Mouse (Mus musculus) cerebral cortex, adult 2 months (tissue): ENCODE data around the gene Olfr620.

Experiments used
- WGBS: fragments of 180-500 bp; shearing (Covaris S2); methylation state at CpG from one replicate; pipeline ENCODE4 v1.1.7; 2018; 5-methylcytosine and 5-hydroxymethylcytosine counted together

Gene Olfr620

DNA sequence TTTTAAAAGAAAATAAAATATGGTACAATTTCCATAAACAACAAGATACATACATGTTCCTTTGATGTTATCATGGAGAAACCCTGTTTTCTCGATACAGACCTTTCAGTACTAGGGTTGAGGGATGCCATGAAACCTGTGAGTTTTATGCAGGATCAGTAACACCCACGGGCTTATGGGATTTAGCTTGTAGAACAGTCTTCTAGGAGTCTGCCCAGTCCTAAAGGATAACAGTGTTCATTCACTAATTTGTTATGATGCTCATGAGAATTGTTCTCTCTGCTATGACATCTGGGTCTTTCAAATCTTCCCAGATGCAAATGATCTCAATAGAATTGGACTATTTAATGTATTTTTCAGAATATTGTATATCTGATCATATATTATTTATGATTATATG, at the start of gene Olfr620:
Gene Olfr620, minus strand, starts transcription at position 101 of the 400 bp plus-strand sequence.
- WGBS: 76% methylated on average over 2 of the region's 2 CpGs

DNA sequence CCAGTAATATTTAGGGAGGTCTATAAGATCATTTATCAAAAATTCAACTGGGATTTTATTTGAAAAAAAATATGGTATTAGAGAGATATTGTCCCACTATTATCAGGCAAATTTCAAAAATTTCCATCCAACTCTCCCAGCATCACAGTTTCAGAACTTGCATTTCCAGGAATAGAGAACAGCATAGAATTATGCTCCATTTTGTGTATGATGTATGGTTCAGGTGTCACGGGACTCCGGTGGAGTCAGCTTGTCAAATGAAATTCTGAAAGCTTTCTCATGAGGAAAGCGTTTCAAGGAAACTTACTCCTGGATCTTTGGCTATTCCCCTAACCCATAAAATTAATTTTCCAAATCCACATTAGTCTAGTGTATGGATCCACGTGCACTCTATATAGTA, 31.7 kb upstream of the Olfr620 start:
- WGBS: 88% methylated on average over 4 of the region's 4 CpGs

DNA sequence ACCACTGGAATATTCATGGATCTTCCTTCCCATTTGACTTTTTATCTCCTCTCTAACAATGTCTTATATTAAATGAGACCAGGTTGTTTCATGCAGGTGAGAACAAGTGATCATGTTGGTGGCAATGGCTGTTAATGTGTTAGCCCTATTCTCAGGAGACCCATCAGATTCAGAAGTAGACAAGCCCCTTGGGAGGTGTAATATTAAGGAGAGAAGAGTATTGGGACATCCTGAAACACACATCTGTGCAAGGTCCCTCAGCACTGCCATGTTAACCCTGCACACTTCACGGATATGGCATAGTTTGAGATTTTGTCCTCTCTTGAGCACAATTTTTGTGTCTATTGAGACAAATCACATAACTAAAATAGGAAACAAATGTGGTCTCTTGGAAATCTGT, 30.3 kb upstream of the Olfr620 start, which contains the start of gene Olfr622:
Gene Olfr622, minus strand, starts transcription at position 101 of the 400 bp plus-strand sequence.
- WGBS: 70% methylated on average over 1 of the region's 1 CpGs

DNA sequence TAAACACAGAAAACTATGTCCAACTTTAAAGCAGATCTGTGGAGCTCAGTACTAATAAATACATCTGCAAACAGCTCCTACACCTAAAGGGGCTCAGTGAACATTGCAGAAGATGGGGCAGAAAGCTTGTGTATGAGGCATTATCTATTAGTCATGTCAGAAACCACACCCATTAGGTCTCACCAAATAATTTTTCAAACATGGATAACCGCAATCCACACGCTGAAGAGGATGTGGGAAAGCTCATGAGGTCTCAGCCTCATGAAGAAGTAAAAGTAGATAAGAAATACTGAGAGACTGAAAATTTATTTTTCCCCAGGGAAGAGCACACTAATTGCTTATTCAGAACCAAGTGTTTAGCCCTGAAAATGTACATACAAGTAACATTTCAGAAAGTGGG, 4.9 kb downstream of the Olfr620 start:
- 75% methylated on average over 2 of the region's 2 CpGs for WGBS

DNA sequence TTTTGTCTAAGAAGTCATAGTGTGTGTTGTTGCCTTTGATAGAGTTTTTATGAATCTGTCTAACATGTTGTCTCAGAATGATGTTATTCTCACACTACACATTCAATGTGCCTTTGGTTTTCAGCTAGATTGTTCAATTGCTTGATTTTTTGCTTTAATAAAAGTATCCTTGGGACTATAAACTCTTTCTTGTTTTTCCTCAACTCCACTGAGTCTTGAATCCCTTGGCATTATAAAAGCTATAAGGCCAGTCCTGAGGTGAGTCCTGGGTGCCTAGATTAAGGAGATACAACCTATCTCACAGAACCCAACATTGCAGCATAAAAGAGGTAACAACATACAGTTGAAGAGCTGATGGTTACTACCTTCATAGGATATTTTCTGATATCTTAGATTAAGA, 12.1 kb downstream of the Olfr620 start, which contains the start of gene Olfr619:
Gene Olfr619, plus strand, starts transcription at position 301 of the 400 bp plus-strand sequence.

DNA sequence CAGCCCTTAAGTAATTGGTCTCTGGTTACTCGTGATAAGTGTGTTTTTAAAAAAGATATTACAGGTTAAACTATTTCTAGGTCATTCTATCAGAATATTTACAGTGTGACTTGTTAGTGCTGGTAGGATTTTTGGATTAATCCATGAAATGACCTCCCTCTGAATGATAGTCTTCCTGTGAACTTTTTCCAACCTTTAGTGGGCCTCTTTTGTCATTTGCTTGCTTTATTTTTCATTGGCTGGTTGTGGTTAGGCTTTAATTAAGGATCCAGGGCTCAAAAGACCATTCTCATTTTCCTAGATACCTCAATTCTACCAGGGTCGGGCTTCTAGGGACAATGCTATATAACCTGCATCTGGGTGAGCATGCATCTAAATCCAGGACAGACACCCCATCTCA, 22.5 kb downstream of the Olfr620 start, which contains the start of gene Olfr618:
Gene Olfr618, plus strand, starts transcription at position 301 of the 400 bp plus-strand sequence.
- WGBS: 55% methylated on average over 2 of the region's 2 CpGs

DNA sequence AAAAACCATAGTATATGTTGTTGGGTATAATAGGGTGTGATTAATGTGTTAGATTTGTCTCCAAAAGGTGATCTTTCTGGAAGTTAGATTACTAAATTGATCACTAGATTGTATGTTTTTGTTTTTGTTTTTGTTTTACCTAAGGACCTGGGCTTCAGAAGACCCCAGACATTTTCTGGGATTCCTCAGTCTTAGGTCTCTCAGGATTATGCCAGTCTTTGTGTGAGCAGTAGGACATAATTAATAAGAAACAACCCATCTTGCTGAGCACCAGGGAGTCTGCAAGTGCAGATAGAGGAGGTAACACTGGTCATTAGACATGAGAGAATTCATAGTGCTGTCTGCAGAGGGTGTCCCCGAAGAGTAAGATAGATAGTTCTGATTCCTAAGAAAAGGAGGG, 39.6 kb downstream of the Olfr620 start, which contains the start of gene Olfr617:
Gene Olfr617, plus strand, starts transcription at position 301 of the 400 bp plus-strand sequence.
- 83% methylated on average over 1 of the region's 1 CpGs for WGBS

DNA sequence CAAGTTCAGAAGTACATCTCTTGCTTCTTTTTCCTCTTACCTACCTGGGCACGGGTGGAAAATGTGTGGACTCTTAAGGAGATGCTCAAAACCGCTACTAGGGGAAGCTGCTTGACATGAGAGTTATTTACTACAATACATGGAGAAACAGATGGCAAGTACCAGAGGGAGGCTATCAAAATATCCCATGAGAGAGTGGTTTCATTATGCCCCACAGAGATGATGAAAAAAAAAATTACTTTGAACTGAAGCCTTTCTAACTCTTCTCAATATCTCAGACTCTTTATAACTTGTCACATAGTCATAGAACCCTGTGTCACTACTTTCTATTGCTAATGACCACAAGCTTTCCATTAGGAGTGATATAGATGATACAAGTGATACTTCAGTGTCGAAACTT, 43.3 kb downstream of the Olfr620 start, which contains the start of gene Olfr616:
Gene Olfr616, minus strand, starts transcription at position 101 of the 400 bp plus-strand sequence.
- WGBS: 75% methylated on average over 3 of the region's 3 CpGs

DNA sequence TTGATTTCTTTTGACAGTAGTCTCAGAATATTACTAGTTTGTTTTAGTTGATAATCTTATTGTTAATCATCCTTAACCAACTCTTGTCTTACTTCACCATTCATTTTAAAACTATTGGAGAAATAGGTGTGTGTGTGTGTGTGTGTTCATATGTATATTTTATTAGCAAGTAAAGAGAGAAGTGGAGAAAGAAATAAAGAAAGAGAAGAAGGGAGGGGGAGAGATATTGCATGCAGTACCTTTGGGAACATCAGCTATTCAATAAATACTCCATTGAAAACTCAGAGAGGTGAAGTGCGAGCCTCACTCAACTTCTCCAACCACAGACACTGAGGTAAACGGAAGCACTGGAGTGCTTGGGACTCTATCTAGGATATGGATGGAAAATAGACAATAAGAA, 56.6 kb downstream of the Olfr620 start, which contains the start of gene Olfr615:
Gene Olfr615, plus strand, starts transcription at position 301 of the 400 bp plus-strand sequence.
- WGBS: 73% methylated on average over 2 of the region's 2 CpGs
